Mouse (Mus musculus): Measurements from ENCODE around the gene Gm21627. TPM values are rescaled to one million over a fixed set of nuclear protein-coding genes. Genes with fewer than 3 reads are reported as not detected.
"Not testable (repeated sequence)": the region's sequence is repeated elsewhere in the genome, so short reads cannot be mapped to it uniquely, and the experiment has no call there.

Gene Gm21627
- not detected in 2 replicates for polyA plus RNA-seq (2015; fragmentation: Nextera tagmentation; extraction: Ambion mirVana)

GRCm38 (mm10) chrY:63228127-63228526 is at the start of gene Gm21627:
Gene Gm21627, plus strand, starts transcription at chrY:63228427.
- H3K27ac ChIP-seq; H3K4me1 ChIP-seq (replicated peaks); H3K9ac ChIP-seq; H3K4me2 ChIP-seq; DNase-seq; H3K9me3 ChIP-seq (replicated peaks); H3K36me3 ChIP-seq; ATAC-seq (ENCODE audit: low read depth); H3K4me3 ChIP-seq (replicated peaks); H3K27me3 ChIP-seq: not testable (repeated sequence)
- WGBS (ENCODE audit: insufficient replicate concordance) = no CpG with 5 or more reads among the region's 6 CpGs

All from liver, embryonic 13.5 days (tissue).